Mouse (Mus musculus): Measurements from ENCODE around the gene Trim69.

GRCm38 (mm10) chr2:122185086-122185485 is 24.6 kb downstream of the Trim69 start:
- TF ChIP-seq CTCF (IDR thresholded peaks at IDR 0.05; ENCODE audit: extremely low read depth, insufficient read depth, low read length) (no peak), POLR2A (IDR thresholded peaks at IDR 0.05; ENCODE audit: extremely low read depth, insufficient read depth, low read length) (no peak)
